Mouse (Mus musculus): ENCODE measurements at regions not wholly inside any gene's neighbourhood (a gene's known extent, or its start where the extent isn't known, plus 50 kb on each side); places are given as distances from the start of the nearest gene placed in this dataset.

GRCm38 (mm10) chr19:21913005-21913670, 135.0 kb downstream of the Cemip2 start:
- no peak for ATAC-seq

GRCm38 (mm10) chr19:21913748-21914611, 135.8 kb downstream of the Cemip2 start:
- 64% methylated on average over 9 of the region's 9 CpGs for WGBS
- no peak for TF ChIP-seq CTCF (IDR thresholded peaks at IDR 0.05; ENCODE audit: low read depth)
- no peak for ATAC-seq

More at GRCm38 (mm10) chr19:21913005-21913670, 135.0 kb downstream of the Cemip2 start:
- Histone ChIP-seq H3K4me2 (ENCODE audit: low read depth) (no peak overlapping the region), H3K4me3 (ENCODE audit: low read depth, low read length) (no peak overlapping the region), H3K36me3 (ENCODE audit: insufficient read depth) (no peaks in the 10 kb centered on the region), H3K9me3 (ENCODE audit: low read length) (no peaks in the 10 kb centered on the region), H3K27me3 (ENCODE audit: insufficient read depth, low read length) (no peaks in the 10 kb centered on the region), H3K27ac (ENCODE audit: low read depth, low read length) (no peak overlapping the region), H3K4me1 (ENCODE audit: insufficient read depth) (no peaks in the 10 kb centered on the region), H3K9ac (no peak overlapping the region)
- no peak for DNase-seq
- 77% methylated on average over 8 of the region's 8 CpGs for WGBS
- TF ChIP-seq CTCF (IDR thresholded peaks at IDR 0.05; ENCODE audit: low read depth), result no peak

GRCm38 (mm10) chr19:21914658-21915057, 136.5 kb downstream of the Cemip2 start:
- no peaks in the 10 kb centered on the region for H3K27me3 ChIP-seq (ENCODE audit: insufficient read depth, low read length)

More at GRCm38 (mm10) chr19:21913748-21914611, 135.8 kb downstream of the Cemip2 start:
- Histone ChIP-seq H3K9ac (no peak overlapping the region), H3K27ac (ENCODE audit: low read depth, low read length) (no peak overlapping the region), H3K4me3 (ENCODE audit: low read depth, low read length) (no peak overlapping the region), H3K4me2 (ENCODE audit: low read depth) (no peak overlapping the region), H3K9me3 (ENCODE audit: low read length) (no peaks in the 10 kb centered on the region), H3K4me1 (ENCODE audit: insufficient read depth) (no peaks in the 10 kb centered on the region), H3K27me3 (ENCODE audit: insufficient read depth, low read length) (no peaks in the 10 kb centered on the region), H3K36me3 (ENCODE audit: insufficient read depth) (no peaks in the 10 kb centered on the region)
- DNase-seq, result no peak

GRCm38 (mm10) chr19:21918113-21918512, 140.0 kb downstream of the Cemip2 start:
- Histone ChIP-seq H3K36me3 (ENCODE audit: insufficient read depth) (no peaks in the 10 kb centered on the region), H3K9me3 (ENCODE audit: low read length) (no peaks in the 10 kb centered on the region), H3K27me3 (ENCODE audit: insufficient read depth, low read length) (no peaks in the 10 kb centered on the region), H3K4me2 (ENCODE audit: low read depth) (no peak overlapping the region), H3K9ac (no peak overlapping the region), H3K4me3 (ENCODE audit: low read depth, low read length) (no peak overlapping the region), H3K27ac (ENCODE audit: low read depth, low read length) (no peak overlapping the region), H3K4me1 (ENCODE audit: insufficient read depth) (no peaks in the 10 kb centered on the region)
- WGBS, result 76% methylated on average over 4 of the region's 4 CpGs
- 0 out of 2 replicates have a peak, but pooled peaks have one; percentile 29 for TF ChIP-seq CTCF (IDR thresholded peaks at IDR 0.05; ENCODE audit: low read depth)
- peak; percentile 17 for DNase-seq
- no peak for ATAC-seq

More at GRCm38 (mm10) chr19:21914658-21915057, 136.5 kb downstream of the Cemip2 start:
- DNase-seq (no peak), ATAC-seq (no peak)
- H3K9me3 ChIP-seq (ENCODE audit: low read length), result no peaks in the 10 kb centered on the region
- no peak overlapping the region for H3K9ac ChIP-seq
- TF ChIP-seq CTCF (IDR thresholded peaks at IDR 0.05; ENCODE audit: low read depth), result no peak
- H3K4me2 ChIP-seq (ENCODE audit: low read depth), result no peak overlapping the region
- no peak overlapping the region for H3K4me3 ChIP-seq (ENCODE audit: low read depth, low read length)
- no peaks in the 10 kb centered on the region for H3K4me1 ChIP-seq (ENCODE audit: insufficient read depth)
- no peaks in the 10 kb centered on the region for H3K36me3 ChIP-seq (ENCODE audit: insufficient read depth)
- WGBS, result 59% methylated on average over 3 of the region's 3 CpGs
- H3K27ac ChIP-seq (ENCODE audit: low read depth, low read length), result no peak overlapping the region

GRCm38 (mm10) chr19:21919074-21919473, 140.9 kb downstream of the Cemip2 start:
- Histone ChIP-seq H3K36me3 (ENCODE audit: insufficient read depth) (no peaks in the 10 kb centered on the region), H3K27ac (ENCODE audit: low read depth, low read length) (no peak overlapping the region), H3K4me3 (ENCODE audit: low read depth, low read length) (no peak overlapping the region), H3K9me3 (ENCODE audit: low read length) (no peaks in the 10 kb centered on the region), H3K4me2 (ENCODE audit: low read depth) (no peak overlapping the region), H3K9ac (no peak overlapping the region), H3K27me3 (ENCODE audit: insufficient read depth, low read length) (no peaks in the 10 kb centered on the region), H3K4me1 (ENCODE audit: insufficient read depth) (no peaks in the 10 kb centered on the region)
- DNase-seq, result no peak
- WGBS, result 53% methylated on average over 3 of the region's 3 CpGs
- ATAC-seq, result no peak
- no peak for TF ChIP-seq CTCF (IDR thresholded peaks at IDR 0.05; ENCODE audit: low read depth)

GRCm38 (mm10) chr19:21940114-21940513, 162.0 kb downstream of the Cemip2 start:
- no peak overlapping the region for H3K27ac ChIP-seq (ENCODE audit: low read depth, low read length)
- H3K9ac ChIP-seq, result no peak overlapping the region
- no peaks in the 10 kb centered on the region for H3K36me3 ChIP-seq (ENCODE audit: insufficient read depth)
- H3K4me3 ChIP-seq (ENCODE audit: low read depth, low read length), result no peak overlapping the region
- DNase-seq, result no peak
- no peak overlapping the region for H3K4me2 ChIP-seq (ENCODE audit: low read depth)
- TF ChIP-seq CTCF (IDR thresholded peaks at IDR 0.05; ENCODE audit: low read depth), result no peak
- ATAC-seq, result no peak
- 93% methylated on average over 4 of the region's 4 CpGs for WGBS
- H3K4me1 ChIP-seq (ENCODE audit: insufficient read depth), result no peaks in the 10 kb centered on the region
- no peaks in the 10 kb centered on the region for H3K9me3 ChIP-seq (ENCODE audit: low read length)
- no peaks in the 10 kb centered on the region for H3K27me3 ChIP-seq (ENCODE audit: insufficient read depth, low read length)

- Histone ChIP-seq H3K36me3 (ENCODE audit: insufficient read depth) (no peaks in the 10 kb centered on the region), H3K9me3 (ENCODE audit: low read length) (no peaks in the 10 kb centered on the region), H3K27me3 (ENCODE audit: insufficient read depth, low read length) (no peaks in the 10 kb centered on the region), H3K4me3 (ENCODE audit: low read depth, low read length) (no peak overlapping the region), H3K4me2 (ENCODE audit: low read depth) (no peak overlapping the region), H3K4me1 (ENCODE audit: insufficient read depth) (no peaks in the 10 kb centered on the region), H3K27ac (ENCODE audit: low read depth, low read length) (no peak overlapping the region), H3K9ac (no peak overlapping the region)
- WGBS, result 51% methylated on average over 2 of the region's 2 CpGs
- no peak for TF ChIP-seq CTCF (IDR thresholded peaks at IDR 0.05; ENCODE audit: low read depth)
- ATAC-seq (no peak), DNase-seq (no peak)
Observed at GRCm38 (mm10) chr19:21941720-21942119, 163.6 kb downstream of the Cemip2 start.
